Mouse (Mus musculus) ES-CJ7 (cell line): ENCODE results near the gene Plekho2.

Source experiments
- DNase-seq: peaks from one replicate; pipeline ENCODE4 v3.0.0; 2011; ENCODE audit warnings: low read depth, low spot score

Gene Plekho2

DNA sequence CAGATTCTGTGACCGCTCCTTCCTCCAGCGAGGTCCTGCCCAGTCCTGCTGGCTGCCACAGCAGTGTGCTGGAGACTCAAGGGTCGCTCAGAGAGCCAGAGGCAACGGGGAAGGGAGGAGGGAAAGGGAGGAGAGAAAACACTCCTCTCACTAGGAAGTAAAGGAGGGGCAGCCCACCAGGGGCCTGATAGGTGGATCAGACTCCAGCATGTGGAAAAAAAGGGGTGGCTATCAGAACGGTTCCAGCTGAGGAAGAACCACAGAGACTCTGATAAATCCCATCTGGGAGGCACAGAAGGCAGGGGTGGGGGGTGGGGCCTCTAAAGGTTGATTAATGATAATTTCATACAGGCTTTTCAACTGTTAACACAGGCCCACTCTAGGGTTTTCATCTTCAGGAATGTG, 24.8 kb downstream of the Plekho2 start:
- no peak for DNase-seq

DNA sequence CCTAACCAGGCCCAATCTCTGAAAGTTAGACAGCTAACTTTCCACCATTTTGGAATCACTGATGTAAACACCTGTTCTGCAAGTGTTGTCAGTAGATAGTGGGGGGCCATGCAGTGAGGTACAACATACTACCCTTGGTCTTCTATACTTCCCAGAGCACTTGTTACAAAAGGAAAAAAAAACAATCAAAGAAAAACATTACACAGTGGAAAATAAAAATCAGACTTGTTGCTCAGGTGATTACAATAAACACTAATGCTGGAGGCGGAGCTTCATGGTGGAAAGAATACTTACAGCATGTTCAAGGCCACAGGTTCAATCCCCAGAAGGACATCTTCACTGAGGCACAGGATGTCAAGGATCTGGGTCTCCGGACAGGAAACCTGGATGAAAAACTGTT, 27.1 kb downstream of the Plekho2 start:
- no peak for DNase-seq

DNA sequence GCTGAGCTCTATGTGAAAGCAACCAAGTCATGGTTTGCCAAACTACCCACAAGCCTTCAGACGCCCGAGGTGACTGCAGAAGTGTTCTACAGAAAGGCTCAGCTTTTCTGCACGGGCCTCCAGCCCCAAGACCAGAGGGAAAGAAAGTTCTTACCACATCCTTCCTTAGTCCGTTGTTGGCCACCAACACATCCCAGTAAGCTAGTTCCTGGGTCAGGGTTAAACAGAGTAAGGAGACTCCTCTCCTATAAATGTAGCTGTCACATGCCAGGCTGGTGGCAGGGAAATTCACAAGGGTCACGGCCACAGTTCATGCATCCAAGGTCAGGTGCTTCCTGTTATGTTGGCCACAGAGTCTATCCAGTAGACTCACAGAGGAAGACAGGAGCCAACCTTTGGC, 27.7 kb downstream of the Plekho2 start:
- DNase-seq, result no peak

DNA sequence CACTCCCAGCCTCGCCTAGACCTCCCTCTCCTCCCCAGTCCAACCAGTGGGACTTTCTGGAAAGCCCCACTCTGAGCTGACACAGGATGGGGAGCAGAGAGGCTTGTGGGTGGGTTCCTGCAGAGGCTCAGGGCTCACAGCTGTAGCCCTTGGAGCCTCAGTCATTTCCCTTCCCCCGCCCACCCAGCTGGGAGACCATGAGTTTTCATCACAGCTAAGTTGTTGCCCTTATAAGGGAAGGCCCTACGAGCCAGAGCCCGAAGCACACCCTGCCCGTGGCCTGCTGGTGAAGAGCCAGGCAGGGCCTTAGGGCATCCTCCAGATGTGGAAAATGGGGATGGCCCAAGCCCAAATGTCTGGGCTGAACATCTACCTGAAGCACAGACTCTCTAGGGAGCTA, 28.8 kb downstream of the Plekho2 start:
- DNase-seq, result peak; percentile 47

DNA sequence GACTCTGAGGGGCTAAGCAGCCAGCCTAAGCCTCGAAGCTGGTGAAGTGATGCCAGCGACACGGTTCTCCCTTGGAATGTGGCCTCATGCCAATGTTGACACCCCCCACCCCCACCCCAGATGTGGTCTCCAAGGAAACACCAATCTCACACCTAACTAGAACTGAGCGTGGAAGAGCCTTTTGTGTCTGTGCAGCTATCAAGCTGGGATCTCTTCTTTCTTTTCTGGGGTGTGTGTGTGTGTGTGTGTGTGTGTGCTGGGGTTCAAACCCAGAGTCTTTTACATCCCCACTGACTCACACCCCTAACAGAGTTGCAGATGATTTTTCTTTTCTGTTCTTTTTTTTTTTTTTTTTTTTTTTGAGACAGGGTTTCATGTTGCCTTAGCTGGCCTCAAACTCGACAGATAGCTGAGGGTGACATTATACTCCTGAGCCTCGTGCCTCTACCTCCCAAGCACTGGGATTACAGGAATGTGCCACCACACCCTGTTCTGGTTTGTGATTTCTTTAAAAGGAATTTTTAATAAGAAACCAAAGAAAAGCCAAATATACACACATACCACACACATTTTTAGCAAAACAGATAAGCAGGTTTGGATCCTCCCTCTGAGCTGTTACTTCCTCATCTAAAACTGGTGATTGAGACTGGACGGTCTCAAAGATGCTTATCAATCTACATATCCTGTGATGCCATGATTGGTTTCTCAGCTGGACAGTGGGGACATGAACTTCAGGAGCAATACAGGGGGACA, 29.6 kb downstream of the Plekho2 start:
- DNase-seq, result no peak

DNA sequence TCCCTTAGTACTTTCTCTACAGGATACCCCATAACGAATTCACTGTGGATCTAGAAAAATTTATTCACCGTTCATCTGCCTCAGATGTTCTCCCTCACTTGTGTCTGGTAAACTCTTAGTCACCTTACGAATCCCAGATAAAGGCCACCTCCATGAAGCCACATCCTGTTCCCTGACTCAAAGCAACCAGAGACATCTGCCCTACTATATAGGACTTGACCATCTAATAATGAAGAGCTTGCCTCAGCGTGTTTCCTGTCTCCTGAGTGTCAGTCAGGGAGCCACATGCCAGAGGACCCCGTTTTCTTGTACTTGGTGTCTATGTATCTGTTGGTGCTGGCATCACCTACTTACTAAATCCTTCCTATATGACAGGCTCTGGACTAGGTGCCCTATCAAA, 30.2 kb downstream of the Plekho2 start:
- DNase-seq, result no peak

DNA sequence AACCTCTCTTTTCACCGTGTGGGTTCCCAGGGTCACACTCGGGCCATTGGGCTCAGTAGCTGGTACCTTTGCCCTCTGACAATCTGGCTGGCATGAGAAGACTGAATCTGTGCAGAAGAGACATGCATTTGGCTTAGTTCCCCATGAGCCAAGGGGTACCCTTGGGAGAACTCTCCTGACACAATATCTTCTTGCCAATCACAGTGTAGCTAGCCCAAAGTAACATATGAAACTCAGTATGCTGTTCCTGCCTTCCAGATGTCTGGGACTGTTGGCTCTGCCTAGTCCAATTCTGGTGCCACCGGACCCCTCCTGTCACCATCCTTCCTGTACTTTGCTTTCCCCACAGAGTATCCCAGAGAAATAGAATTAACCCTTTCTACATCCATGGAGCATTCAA, 30.7 kb downstream of the Plekho2 start:
- DNase-seq, result no peak

DNA sequence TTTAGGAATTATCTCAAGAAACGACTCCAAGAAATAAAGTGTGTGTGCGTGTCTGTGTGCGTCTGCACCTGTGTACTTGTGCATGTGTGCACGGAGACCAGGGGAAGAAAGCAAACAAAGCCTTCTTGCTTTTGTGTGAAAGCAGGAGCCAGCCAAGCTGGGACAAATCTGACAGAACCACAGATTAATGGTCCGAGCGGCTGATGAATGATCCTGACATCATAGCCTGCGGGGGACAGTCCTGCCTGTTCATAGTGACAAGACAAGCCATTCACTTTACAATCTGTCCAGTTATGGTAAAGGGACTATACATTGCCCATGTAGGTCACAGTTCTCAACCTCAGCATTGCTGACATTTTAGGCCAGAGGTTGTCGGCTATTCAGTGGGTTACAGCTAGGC, 31.5 kb downstream of the Plekho2 start:
- DNase-seq, result no peak

DNA sequence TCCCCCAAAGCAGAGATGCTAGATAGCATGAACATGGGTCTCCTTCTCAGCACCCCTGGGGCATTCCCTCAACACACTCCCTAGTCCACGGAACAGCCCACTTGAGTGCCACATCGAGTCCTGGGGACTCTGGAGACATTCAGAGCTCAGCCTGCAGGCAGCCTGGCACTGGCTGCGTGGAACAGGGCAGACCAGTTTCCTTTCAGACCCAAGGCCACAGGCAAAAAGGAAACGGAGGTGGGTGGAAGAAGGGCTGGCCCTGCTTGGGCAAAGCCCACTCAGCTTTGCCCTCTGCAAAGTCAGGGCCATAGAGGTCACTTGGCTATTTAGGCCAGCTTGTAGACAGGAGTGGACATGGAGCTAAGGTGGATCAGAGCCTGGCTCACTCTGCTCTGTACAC, 32.0 kb downstream of the Plekho2 start:
- no peak for DNase-seq

DNA sequence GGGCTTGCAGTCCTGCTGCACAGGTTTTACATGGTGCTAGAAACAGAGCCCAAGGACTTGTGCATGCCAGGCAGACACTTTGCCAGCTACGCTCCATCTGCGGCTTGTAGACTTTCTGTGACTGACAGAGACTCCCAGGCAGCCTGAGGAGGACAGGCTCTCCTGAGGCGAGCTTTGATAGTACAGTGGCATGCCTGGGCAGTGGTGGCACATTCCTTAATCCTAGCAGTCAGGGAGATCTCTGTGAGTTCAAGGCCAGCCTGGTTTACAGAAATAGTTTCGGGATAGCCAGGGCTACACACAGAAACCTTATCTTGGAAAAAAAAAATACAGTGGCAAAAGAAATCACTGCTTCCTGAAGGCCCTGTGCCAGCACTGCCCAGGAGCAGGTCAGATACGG, 32.7 kb downstream of the Plekho2 start:
- no peak for DNase-seq

DNA sequence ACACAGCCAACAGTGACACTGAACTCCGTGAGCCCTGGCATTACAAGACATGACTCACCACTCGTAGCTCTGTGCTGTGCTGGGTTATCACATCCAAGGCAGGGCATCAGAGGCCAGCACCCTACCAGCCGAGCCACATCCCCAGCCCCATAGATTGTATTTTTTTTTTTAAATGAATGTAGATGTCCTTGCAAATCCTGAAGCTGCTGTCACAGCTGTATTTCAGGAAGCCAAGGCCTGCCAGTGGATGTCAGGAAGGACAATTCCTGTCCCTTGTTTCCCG, 33.5 kb downstream of the Plekho2 start:
- no peak for DNase-seq

DNA sequence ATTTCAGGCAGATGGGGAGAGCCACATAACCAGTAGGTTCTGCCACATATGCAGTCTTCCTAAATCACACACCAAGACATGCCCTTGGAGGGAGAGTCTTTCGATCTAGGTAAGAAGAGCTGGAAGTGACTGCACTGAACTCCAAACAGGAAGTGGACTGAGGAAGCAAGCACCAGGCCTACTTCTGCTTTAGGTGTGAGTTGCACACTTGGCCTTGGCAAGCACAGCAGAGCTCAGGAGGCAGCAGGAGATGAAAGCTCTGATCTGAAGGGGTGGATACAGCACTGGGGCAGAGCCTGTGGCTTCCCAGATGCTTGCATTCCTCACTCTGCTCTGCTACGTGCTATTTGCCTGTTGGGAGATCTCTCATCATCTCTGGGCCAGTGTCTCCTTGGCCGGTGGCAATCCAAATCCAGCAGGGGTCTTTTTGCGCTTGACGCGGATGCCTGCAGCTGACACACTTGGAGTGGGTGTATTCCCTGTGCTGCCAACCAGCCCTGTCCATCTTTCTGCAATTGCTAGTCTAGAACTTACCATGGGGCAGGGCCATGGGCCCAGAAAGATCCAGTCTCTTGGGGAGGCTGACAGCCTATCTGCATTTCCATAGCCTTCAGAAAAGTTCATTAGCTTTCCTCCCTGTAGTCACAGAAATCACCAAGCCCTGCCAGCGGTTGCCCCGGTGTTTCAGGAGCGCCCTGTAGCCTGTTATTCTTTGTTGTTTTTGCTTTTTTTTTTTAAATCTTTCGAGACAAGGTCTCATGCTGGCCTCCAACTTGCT, 34.0 kb downstream of the Plekho2 start:
- no peak for DNase-seq

DNA sequence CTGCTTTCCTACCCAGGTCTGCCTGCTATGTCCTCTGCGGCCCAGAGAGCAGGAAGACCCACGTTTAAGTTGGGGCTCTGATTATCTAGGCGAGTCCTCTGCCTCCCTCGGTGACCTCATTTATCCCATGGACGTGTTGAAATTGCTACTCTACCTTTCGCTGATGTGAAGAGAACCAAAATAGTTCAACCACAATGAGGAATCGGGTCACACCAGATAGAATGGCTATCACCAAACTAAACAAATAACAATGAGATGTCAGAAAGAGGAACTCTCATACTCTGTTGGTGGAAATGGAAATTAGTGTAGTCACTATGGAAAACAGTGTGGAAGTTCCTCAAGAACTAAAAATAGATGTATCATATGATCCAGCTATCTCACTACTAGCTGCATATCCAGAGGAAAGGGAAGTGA, 37.7 kb downstream of the Plekho2 start:
- DNase-seq, result no peak

DNA sequence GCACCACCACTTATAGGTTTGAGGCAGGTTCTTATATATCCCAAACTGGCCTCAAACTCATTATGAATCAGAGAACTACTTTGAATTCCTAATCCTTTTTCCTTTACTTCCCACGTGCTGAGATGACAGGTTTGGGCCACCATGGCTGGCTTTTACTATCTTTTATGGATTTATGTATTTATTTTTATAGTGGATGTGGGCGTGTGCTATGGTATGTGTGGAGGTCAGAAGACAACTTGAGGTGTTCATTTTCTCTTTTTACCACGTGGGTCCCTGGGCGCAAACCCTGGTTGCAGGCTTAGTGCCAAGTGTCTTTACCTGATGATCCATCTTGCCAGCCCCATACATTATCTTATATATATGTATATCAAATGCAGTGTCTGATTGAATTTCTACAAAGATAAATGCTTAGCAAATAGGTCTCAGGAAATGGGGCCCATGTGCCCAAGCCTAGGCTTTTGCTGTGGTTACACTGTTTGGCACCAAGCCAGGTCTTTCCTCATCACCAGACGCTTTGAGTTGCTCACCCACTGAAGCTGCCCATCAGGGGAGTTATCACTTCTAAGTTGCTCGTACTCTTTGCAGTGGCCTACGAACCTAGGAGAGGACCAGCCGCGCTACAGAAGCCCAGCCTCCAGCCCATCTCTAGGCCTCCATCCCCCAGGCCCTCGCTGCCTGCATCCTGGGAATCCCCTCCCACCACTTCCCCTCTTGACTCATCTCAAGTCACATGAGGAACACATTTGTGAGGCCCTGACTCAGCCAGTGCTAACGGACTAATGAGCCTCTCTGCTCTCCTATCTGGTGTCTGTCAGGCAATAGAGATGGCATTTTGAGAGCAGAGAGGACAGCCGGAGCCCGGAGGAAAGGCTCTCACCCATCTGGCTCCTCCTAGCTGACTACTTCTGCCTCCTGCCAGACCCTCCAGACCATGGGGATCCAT, 38.4 kb downstream of the Plekho2 start:
- DNase-seq, result no peak

DNA sequence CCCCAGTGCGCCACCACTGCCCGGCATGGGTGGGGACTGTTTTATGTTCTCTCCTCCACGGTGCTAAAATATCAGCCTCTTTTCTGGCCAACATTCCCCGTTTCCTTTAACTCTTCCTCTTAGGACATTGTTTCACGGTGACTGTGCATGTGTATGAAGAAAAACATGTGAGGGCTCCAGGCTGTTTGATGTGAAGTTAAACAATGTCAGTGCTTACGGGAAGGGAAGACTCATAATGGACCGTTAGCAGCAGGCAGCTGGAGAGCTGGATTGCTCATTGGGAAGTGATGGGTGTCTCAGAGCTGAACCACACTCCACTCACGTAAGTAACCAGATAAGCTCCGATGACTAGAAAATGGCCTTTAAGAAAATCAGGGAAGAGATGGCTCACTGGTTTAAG, 40.1 kb downstream of the Plekho2 start:
- DNase-seq, result no peak

DNA sequence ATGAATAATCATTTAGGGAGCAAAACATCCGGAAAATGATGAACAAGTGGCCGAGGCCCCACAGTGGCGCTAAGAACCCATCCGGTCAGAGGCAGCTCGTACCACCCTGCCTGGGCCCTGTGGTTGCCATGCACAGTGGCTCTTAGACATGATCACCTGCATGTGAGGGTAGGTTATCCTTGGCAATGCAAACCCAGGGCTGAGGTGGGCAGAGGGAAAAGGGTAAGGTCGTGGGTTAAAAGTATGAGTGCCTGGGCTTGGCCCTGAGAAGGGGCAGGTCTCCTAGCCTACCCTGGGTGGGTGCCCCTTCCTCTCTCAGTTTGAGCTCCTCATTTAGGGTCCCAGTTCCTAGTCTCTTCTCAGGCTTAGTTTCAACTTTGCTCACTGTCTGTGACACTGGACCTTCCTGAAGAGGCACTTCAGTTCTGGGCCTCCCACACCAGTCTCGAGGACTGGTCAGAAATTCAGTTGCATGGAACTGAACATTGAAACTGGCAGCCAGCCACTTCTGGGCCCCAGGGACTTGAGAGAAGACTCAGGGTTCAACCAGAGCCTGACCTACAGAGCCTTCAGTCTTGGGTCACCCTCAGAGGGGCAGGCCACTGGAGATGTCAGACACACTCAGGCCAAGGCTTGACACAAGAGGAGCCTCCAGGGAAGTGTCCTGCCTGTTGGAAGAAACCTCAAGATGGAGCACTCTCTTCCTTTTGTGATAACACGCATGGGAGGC, 41.8 kb downstream of the Plekho2 start:
- no peak for DNase-seq

DNA sequence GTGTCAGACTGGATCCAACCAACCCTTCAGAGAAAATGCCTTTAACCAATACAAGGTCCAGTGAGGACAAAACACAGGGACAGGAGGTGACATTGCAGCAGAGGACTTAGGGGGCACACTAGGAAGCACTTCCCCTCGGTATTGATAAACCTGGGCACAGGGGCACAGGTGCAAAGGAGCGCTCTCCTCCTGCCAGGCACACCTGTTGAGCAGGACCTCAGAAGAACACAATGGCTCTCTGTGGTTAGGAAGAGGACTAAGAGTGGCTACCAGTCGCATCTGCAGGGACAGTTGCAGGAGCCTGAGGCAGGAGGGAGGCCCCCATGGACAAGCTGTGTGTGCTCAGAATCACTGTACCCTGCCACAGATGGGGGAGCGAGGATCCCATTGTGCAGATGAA, 43.3 kb downstream of the Plekho2 start:
- no peak for DNase-seq

DNA sequence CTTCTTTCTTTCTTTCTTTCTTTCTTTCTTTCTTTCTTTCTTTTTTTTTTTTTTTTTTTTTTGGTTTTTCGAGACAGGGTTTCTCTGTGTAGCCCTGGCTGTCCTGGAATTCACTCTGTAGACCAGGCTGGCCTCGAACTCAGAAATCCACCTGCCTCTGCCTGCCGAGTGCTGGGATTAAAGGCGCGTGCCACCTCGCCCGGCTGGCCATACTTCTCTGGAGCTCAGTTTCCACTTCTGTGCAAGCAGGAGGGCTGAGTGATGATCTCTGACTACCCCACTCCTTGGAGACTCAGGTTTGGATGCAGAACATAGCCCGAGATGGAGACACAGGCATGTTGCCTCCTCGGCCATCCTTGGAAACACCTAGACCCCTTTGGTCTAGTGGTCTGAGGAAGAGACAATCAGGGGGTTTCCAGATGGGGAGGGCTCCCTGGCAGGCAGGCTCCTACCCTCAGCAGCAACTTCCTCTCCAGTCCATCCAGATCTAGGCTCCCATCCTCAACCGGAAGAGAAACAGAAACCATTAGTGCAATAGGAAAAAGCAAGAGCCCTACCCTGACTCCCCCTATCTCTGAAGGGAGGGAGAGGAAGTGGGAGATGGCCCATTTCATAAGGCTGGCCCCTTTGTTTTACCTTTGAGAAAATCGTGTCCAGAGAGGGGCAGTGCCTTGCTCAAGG, 43.9 kb downstream of the Plekho2 start:
- DNase-seq, result no peak

DNA sequence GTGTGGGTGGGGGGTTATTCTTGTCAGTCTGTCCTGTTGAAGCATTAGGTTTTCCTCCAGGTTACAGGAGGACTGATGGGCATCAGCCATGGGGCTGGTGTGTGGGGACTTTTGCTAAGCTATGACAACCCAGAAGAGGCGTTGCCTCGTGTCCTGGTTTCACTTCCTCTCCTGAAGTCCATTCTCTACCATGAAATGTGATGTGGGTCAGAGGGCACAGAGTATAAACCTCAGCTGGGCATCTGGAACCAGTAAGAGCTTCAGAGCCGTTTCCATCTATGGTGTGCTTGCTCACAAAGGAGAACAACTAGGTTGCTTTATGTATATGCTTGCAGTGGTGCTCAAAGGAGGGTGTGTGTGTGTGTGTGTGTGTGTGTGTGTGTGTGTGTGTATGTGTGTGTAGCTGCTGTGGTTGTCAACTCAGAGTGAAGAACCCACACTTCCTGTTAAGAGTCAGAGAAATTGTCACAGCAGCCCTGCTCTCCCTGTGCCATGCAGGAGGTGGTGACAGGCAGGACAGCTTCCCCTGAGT, 44.6 kb downstream of the Plekho2 start:
- no peak for DNase-seq

DNA sequence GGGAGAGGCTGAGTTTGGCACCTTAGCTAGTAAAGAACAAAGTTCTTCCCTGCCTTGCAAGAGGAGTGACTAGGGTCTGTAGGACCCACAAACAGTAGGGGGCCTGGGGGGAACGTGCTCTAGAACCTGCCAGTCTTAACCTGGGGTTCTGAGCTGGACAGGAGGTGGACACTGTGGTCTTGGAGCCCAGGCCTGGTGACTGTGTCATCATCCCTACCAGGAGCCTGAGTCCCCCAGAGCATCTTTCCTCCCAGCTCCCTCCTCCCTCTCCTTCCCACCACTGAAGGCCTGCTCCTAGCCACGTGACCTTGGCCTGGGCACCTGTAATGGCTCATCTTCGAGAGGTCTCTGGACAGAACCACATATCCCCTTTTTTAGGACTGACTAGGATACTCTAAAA, 45.7 kb downstream of the Plekho2 start:
- DNase-seq, result no peak

DNA sequence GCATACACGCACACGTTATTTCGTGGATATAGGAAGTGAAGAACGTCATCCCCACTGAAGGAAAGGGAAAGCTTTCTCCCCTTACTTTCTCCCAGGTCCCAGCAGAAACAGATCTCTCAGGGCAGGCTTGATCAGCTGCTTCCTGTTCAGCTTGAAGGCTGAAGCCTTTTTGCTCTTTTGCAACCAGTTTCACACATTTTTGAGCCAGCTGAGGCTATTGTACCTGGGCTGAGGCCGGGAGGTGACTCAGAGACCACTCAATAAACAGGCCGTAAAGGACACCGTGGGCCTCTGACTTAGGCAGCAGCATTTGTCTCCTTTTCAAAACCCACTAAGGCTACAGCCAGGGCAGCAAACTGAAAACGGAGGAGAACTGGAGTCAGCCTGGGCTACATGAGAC, 46.9 kb downstream of the Plekho2 start:
- DNase-seq, result no peak
